Mouse (Mus musculus): ENCODE data around the gene Clns1a. TPM values are rescaled to one million over a fixed set of nuclear protein-coding genes. Genes with fewer than 3 reads are reported as not detected.

The Clns1a gene
- polyA plus RNA-seq (2014; fragmentation: Illumina TruSeq; extraction: RNeasy Lipid Tissue Mini Kit (QIAGEN cat#74804); ENCODE audit: low read depth, low replicate concordance) = 61.8 TPM

GRCm38 (mm10) chr7:97696506-97697254, at the start of gene Clns1a:
Clns1a (plus strand) TSS chr7:97696634.

GRCm38 (mm10) chr7:97737638-97738456, 41.4 kb downstream of the Clns1a start, which contains the start of gene Aqp11:
Aqp11 (minus strand) TSS chr7:97738289.

Other genes with a start within 250 kb of the Clns1a start
- 2.1 TPM for gene Kctd14, start 245.3 kb upstream of the Clns1a start, polyA plus RNA-seq (2014; fragmentation: Illumina TruSeq; extraction: RNeasy Lipid Tissue Mini Kit (QIAGEN cat#74804); ENCODE audit: low read depth, low replicate concordance)
- gene Ints4, start 215.7 kb upstream of the Clns1a start, polyA plus RNA-seq (2014; fragmentation: Illumina TruSeq; extraction: RNeasy Lipid Tissue Mini Kit (QIAGEN cat#74804); ENCODE audit: low read depth, low replicate concordance) = 51.1 TPM
- 41.4 TPM for gene Aamdc, start 117.1 kb upstream of the Clns1a start, polyA plus RNA-seq (2014; fragmentation: Illumina TruSeq; extraction: RNeasy Lipid Tissue Mini Kit (QIAGEN cat#74804); ENCODE audit: low read depth, low replicate concordance)
- 17.0 TPM for gene Rsf1, start 116.7 kb upstream of the Clns1a start, polyA plus RNA-seq (2014; fragmentation: Illumina TruSeq; extraction: RNeasy Lipid Tissue Mini Kit (QIAGEN cat#74804); ENCODE audit: low read depth, low replicate concordance)
- 65.1 TPM for gene Aqp11, start 41.7 kb downstream of the Clns1a start, polyA plus RNA-seq (2014; fragmentation: Illumina TruSeq; extraction: RNeasy Lipid Tissue Mini Kit (QIAGEN cat#74804); ENCODE audit: low read depth, low replicate concordance)
- gene Pak1, start 91.9 kb downstream of the Clns1a start, polyA plus RNA-seq (2014; fragmentation: Illumina TruSeq; extraction: RNeasy Lipid Tissue Mini Kit (QIAGEN cat#74804); ENCODE audit: low read depth, low replicate concordance) = 58.6 TPM
- gene Gdpd4, start 223.3 kb downstream of the Clns1a start, polyA plus RNA-seq (2014; fragmentation: Illumina TruSeq; extraction: RNeasy Lipid Tissue Mini Kit (QIAGEN cat#74804); ENCODE audit: low read depth, low replicate concordance) = not detected

Measured in kidney, adult 10 weeks (tissue).